In the genomic region with DNA sequence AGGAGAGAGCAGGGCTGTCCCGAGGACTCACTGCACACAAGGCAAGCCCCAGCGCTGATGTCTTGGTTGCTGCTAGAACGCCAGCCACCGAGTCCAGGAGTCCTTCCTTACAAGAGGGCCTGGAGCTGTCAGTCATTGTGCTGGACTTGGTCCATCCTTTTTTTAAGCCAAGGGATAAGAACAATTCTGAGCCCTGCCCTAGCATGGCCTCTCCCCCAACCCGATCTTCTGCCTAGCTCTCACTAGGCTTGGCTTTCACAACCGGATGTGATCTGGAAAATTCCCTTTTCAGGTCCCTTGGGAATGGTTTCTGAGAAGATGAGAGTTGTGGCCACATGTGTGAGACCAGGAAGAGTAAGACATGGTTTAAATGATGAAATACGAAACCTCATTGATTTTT, we compare ENCODE assay signal across 17 mouse cellular contexts. TPM values are rescaled to one million over a fixed set of nuclear protein-coding genes. Genes with fewer than 3 reads are reported as not detected.
DNase-seq lines count a peak whose midpoint lies in the region; ATAC-seq lines count a peak whose summit lies in the region.
"Had no signal": no experiment of that assay in that cellular context is flagged by ENCODE, and none has a peak within 500 bp of the region (broad histone marks: within the 10 kb centered on the region; RNA-seq: fewer than 3 reads in every experiment).

No protein-coding gene starts in this region.

- H3K4me3 ChIP-seq in kidney, embryonic 15.5 days (replicated peaks), result no peak overlapping the region
- no peak overlapping the region for H3K4me3 ChIP-seq in brown adipose tissue, adult 24 weeks (ENCODE audit: insufficient read depth, low read depth, low read length)
- H3K4me3 ChIP-seq: forebrain, embryonic 12.5 days had no signal

- no peaks in the 10 kb centered on the region for H3K4me1 ChIP-seq in kidney, embryonic 15.5 days
- H3K4me1 ChIP-seq in brown adipose tissue, adult 24 weeks (ENCODE audit: control insufficient read depth, insufficient read depth, insufficient read length, low read length), result no peaks in the 10 kb centered on the region

- intact Hi-C loops in heart, postnatal 36 days (cut with DNase I), result loop anchor here (5.0 kb wide), 1 partner anchor 679 kb away; no protein-coding TSS in a partner anchor

- 83% methylated on average over 7 of the region's 7 CpGs for WGBS in kidney, embryonic 15.5 days

- no peak overlapping the region for H3K4me2 ChIP-seq in kidney, embryonic 15.5 days
- H3K4me2 ChIP-seq: forebrain, embryonic 12.5 days had no signal

- peak; percentile 15 for DNase-seq in kidney, postnatal 14 days
- DNase-seq in gastrocnemius, postnatal 25 days, result peak; percentile 43
- DNase-seq in heart, postnatal 36 days, result peak; percentile 41 to 48
- no peak for DNase-seq in spleen, postnatal 4 days (ENCODE audit: low spot score in 2 of 2)
- DNase-seq in thymus, postnatal 36 days, result no peak
- DNase-seq: cerebellum, postnatal 14 days; kidney, adult 11 months; liver; right cerebral cortex, adult 18-20 months; thymus, adult 18-20 months had no signal

- H3K36me3 ChIP-seq in kidney, embryonic 15.5 days, result no peaks in the 10 kb centered on the region
- H3K36me3 ChIP-seq: forebrain, embryonic 12.5 days; G1E had no signal

- ATAC-seq in kidney, embryonic 15.5 days (replicated peaks; ENCODE audit: low FRiP score), result no peak
- ATAC-seq: CD4-positive, CD25-positive, alpha-beta regulatory T cell, adult 4 months; hindbrain, postnatal 0 days had no signal

- no peaks in the 10 kb centered on the region; the same call in 1 of the 2 replicates for H3K27me3 ChIP-seq in kidney, embryonic 15.5 days
- H3K27me3 ChIP-seq: forebrain, embryonic 12.5 days had no signal

- H3K9me3 ChIP-seq in kidney, embryonic 15.5 days (replicated peaks), result no peaks in the 10 kb centered on the region
- H3K9me3 ChIP-seq: forebrain, embryonic 12.5 days had no signal

- H3K9ac ChIP-seq in kidney, embryonic 15.5 days, result no peak overlapping the region
- H3K9ac ChIP-seq: forebrain, embryonic 12.5 days had no signal

- H3K27ac ChIP-seq in kidney, embryonic 15.5 days, result no peak overlapping the region
- H3K27ac ChIP-seq in brown adipose tissue, adult 24 weeks (replicated peaks; ENCODE audit: low read depth, low read length), result peak overlapping the region; percentile 24; the same call in 1 of the 2 replicates
- H3K27ac ChIP-seq: forebrain, embryonic 12.5 days; hindbrain, postnatal 0 days had no signal

RNA-seq across cellular contexts. Expression of gene Tshz3, which starts 34.5 kb away (rescaled TPM):
- 9.1 and 12.3 TPM in 2 replicates for polyA plus RNA-seq in kidney, embryonic 15.5 days (2015; fragmentation: Nextera tagmentation; extraction: Ambion mirVana)
- polyA plus RNA-seq in brown adipose tissue, adult 24 weeks (2012; ENCODE audit: insufficient read depth, insufficient read length, missing spikeins), result 0.58 and 0.79 TPM in 2 replicates
- 1 to 10 TPM; 2.7 to 3.4 TPM for total RNA-seq in gastrocnemius, postnatal 25 days (2021)
- total RNA-seq in heart, postnatal 36 days (2021), result 1 to 10 TPM; 3.4 to 4.2 TPM
- total RNA-seq: G1E; megakaryocyte-erythroid progenitor cell, adult 5-6 weeks had no signal
- polyA plus RNA-seq: CD4-positive, CD25-positive, alpha-beta regulatory T cell, adult 4 months; G1E had no signal

Comparison
In these comparisons a context has a peak if more than half of its experiments do, and no peak if none do; other contexts are left out.
1. DNase-seq: peak in kidney, postnatal 14 days (single experiment), gastrocnemius, postnatal 25 days (single experiment) and heart, postnatal 36 days (2 of 2); none in spleen, postnatal 4 days (0 of 2) and thymus, postnatal 36 days (0 of 2).